Mouse (Mus musculus): ENCODE measurements around the gene Kcnj15. TPM values are rescaled to one million over a fixed set of nuclear protein-coding genes. Genes with fewer than 3 reads are reported as not detected.

The Kcnj15 gene
- polyA plus RNA-seq, 1 experiment from 2014 or later = 4.6 TPM

GRCm38 (mm10) chr16:95267481-95268183, 10.3 kb downstream of the Kcnj15 start:
- no peak overlapping the region for H3K9ac ChIP-seq (replicated peaks; ENCODE audit: low read length)
- H3K9me3 ChIP-seq (ENCODE audit: low read length) = no peaks in the 10 kb centered on the region
- 31% methylated on average over 11 of the region's 11 CpGs for WGBS
- no peak overlapping the region for H3K4me3 ChIP-seq (ENCODE audit: low read length)
- H3K4me2 ChIP-seq (replicated peaks; ENCODE audit: low read depth, low read length) = no peak overlapping the region
- no peaks in the 10 kb centered on the region for H3K27me3 ChIP-seq (ENCODE audit: insufficient read depth, low read length)
- no peak for ATAC-seq (ENCODE audit: low FRiP score, low TSS enrichment)
- H3K4me1 ChIP-seq (ENCODE audit: insufficient read depth, low read length) = no peaks in the 10 kb centered on the region
- H3K36me3 ChIP-seq (ENCODE audit: insufficient read depth, low read length) = no peaks in the 10 kb centered on the region
- no peak overlapping the region for H3K27ac ChIP-seq (ENCODE audit: low read length)

GRCm38 (mm10) chr16:95269610-95270009, 12.3 kb downstream of the Kcnj15 start:
- Histone ChIP-seq H3K4me3 (ENCODE audit: low read length) (no peak overlapping the region), H3K27me3 (ENCODE audit: insufficient read depth, low read length) (no peaks in the 10 kb centered on the region), H3K9ac (replicated peaks; ENCODE audit: low read length) (no peak overlapping the region), H3K4me2 (replicated peaks; ENCODE audit: low read depth, low read length) (no peak overlapping the region), H3K4me1 (ENCODE audit: insufficient read depth, low read length) (no peaks in the 10 kb centered on the region), H3K36me3 (ENCODE audit: insufficient read depth, low read length) (no peaks in the 10 kb centered on the region), H3K9me3 (ENCODE audit: low read length) (no peaks in the 10 kb centered on the region), H3K27ac (ENCODE audit: low read length) (no peak overlapping the region)
- ATAC-seq (ENCODE audit: low FRiP score, low TSS enrichment) = no peak
- 77% methylated on average over 6 of the region's 6 CpGs for WGBS

GRCm38 (mm10) chr16:95273101-95273500, 15.7 kb downstream of the Kcnj15 start:
- no peak for ATAC-seq (ENCODE audit: low FRiP score, low TSS enrichment)
- Histone ChIP-seq H3K27ac (ENCODE audit: low read length) (no peak overlapping the region), H3K4me3 (ENCODE audit: low read length) (no peak overlapping the region), H3K9me3 (ENCODE audit: low read length) (no peaks in the 10 kb centered on the region), H3K4me2 (replicated peaks; ENCODE audit: low read depth, low read length) (no peak overlapping the region), H3K9ac (replicated peaks; ENCODE audit: low read length) (no peak overlapping the region), H3K27me3 (ENCODE audit: insufficient read depth, low read length) (no peaks in the 10 kb centered on the region), H3K4me1 (ENCODE audit: insufficient read depth, low read length) (no peaks in the 10 kb centered on the region), H3K36me3 (ENCODE audit: insufficient read depth, low read length) (no peaks in the 10 kb centered on the region)
- 80% methylated on average over 2 of the region's 2 CpGs for WGBS

GRCm38 (mm10) chr16:95275713-95276502, 18.6 kb downstream of the Kcnj15 start:
- no peak for ATAC-seq (ENCODE audit: low FRiP score, low TSS enrichment)
- 84% methylated on average over 10 of the region's 10 CpGs for WGBS
- Histone ChIP-seq H3K27ac (ENCODE audit: low read length) (no peak overlapping the region), H3K4me2 (replicated peaks; ENCODE audit: low read depth, low read length) (no peak overlapping the region), H3K4me1 (ENCODE audit: insufficient read depth, low read length) (no peaks in the 10 kb centered on the region), H3K4me3 (ENCODE audit: low read length) (no peak overlapping the region), H3K9ac (replicated peaks; ENCODE audit: low read length) (no peak overlapping the region), H3K27me3 (ENCODE audit: insufficient read depth, low read length) (no peaks in the 10 kb centered on the region), H3K9me3 (ENCODE audit: low read length) (no peaks in the 10 kb centered on the region), H3K36me3 (ENCODE audit: insufficient read depth, low read length) (no peaks in the 10 kb centered on the region)

GRCm38 (mm10) chr16:95279015-95279414, 21.7 kb downstream of the Kcnj15 start:
- H3K27me3 ChIP-seq (ENCODE audit: insufficient read depth, low read length) = no peaks in the 10 kb centered on the region
- no peaks in the 10 kb centered on the region for H3K4me1 ChIP-seq (ENCODE audit: insufficient read depth, low read length)
- H3K4me3 ChIP-seq (ENCODE audit: low read length) = no peak overlapping the region
- ATAC-seq (ENCODE audit: low FRiP score, low TSS enrichment) = no peak
- H3K27ac ChIP-seq (ENCODE audit: low read length) = no peak overlapping the region
- no peak overlapping the region for H3K4me2 ChIP-seq (replicated peaks; ENCODE audit: low read depth, low read length)
- 67% methylated on average over 3 of the region's 3 CpGs for WGBS
- no peaks in the 10 kb centered on the region for H3K9me3 ChIP-seq (ENCODE audit: low read length)
- no peaks in the 10 kb centered on the region for H3K36me3 ChIP-seq (ENCODE audit: insufficient read depth, low read length)
- H3K9ac ChIP-seq (replicated peaks; ENCODE audit: low read length) = no peak overlapping the region

- no peaks in the 10 kb centered on the region for H3K36me3 ChIP-seq (ENCODE audit: insufficient read depth, low read length)
Measured at GRCm38 (mm10) chr16:95280338-95280737, 23.0 kb downstream of the Kcnj15 start.

GRCm38 (mm10) chr16:95283369-95283768, 26.0 kb downstream of the Kcnj15 start:
- Histone ChIP-seq H3K9ac (replicated peaks; ENCODE audit: low read length) (no peak overlapping the region), H3K27ac (ENCODE audit: low read length) (no peak overlapping the region), H3K4me3 (ENCODE audit: low read length) (no peak overlapping the region), H3K4me1 (ENCODE audit: insufficient read depth, low read length) (no peaks in the 10 kb centered on the region), H3K4me2 (replicated peaks; ENCODE audit: low read depth, low read length) (no peak overlapping the region), H3K36me3 (ENCODE audit: insufficient read depth, low read length) (no peaks in the 10 kb centered on the region), H3K9me3 (ENCODE audit: low read length) (no peaks in the 10 kb centered on the region), H3K27me3 (ENCODE audit: insufficient read depth, low read length) (no peaks in the 10 kb centered on the region)
- WGBS = 90% methylated on average over 10 of the region's 10 CpGs
- ATAC-seq (ENCODE audit: low FRiP score, low TSS enrichment) = no peak

More at GRCm38 (mm10) chr16:95280338-95280737, 23.0 kb downstream of the Kcnj15 start:
- Histone ChIP-seq H3K9me3 (ENCODE audit: low read length) (no peaks in the 10 kb centered on the region), H3K4me3 (ENCODE audit: low read length) (no peak overlapping the region), H3K9ac (replicated peaks; ENCODE audit: low read length) (no peak overlapping the region), H3K4me2 (replicated peaks; ENCODE audit: low read depth, low read length) (no peak overlapping the region), H3K4me1 (ENCODE audit: insufficient read depth, low read length) (no peaks in the 10 kb centered on the region), H3K27ac (ENCODE audit: low read length) (no peak overlapping the region), H3K27me3 (ENCODE audit: insufficient read depth, low read length) (no peaks in the 10 kb centered on the region)
- ATAC-seq (ENCODE audit: low FRiP score, low TSS enrichment) = no peak
- WGBS = 94% methylated on average over 3 of the region's 3 CpGs

GRCm38 (mm10) chr16:95284085-95284727, 26.8 kb downstream of the Kcnj15 start:
- Histone ChIP-seq H3K4me3 (ENCODE audit: low read length) (no peak overlapping the region), H3K4me2 (replicated peaks; ENCODE audit: low read depth, low read length) (no peak overlapping the region), H3K9ac (replicated peaks; ENCODE audit: low read length) (no peak overlapping the region), H3K9me3 (ENCODE audit: low read length) (no peaks in the 10 kb centered on the region), H3K27me3 (ENCODE audit: insufficient read depth, low read length) (no peaks in the 10 kb centered on the region), H3K36me3 (ENCODE audit: insufficient read depth, low read length) (no peaks in the 10 kb centered on the region), H3K27ac (ENCODE audit: low read length) (no peak overlapping the region), H3K4me1 (ENCODE audit: insufficient read depth, low read length) (no peaks in the 10 kb centered on the region)
- ATAC-seq (ENCODE audit: low FRiP score, low TSS enrichment) = no peak
- 72% methylated on average over 12 of the region's 12 CpGs for WGBS

- peaks cover 3% of the 10 kb centered on the region; the same call in 1 of the 2 replicates for H3K4me1 ChIP-seq (ENCODE audit: insufficient read depth, low read length)
- 79% methylated on average over 4 of the region's 4 CpGs for WGBS
- H3K9me3 ChIP-seq (ENCODE audit: low read length) = no peaks in the 10 kb centered on the region
- no peak overlapping the region for H3K4me3 ChIP-seq (ENCODE audit: low read length)
- no peak overlapping the region for H3K9ac ChIP-seq (replicated peaks; ENCODE audit: low read length)
- H3K27me3 ChIP-seq (ENCODE audit: insufficient read depth, low read length) = no peaks in the 10 kb centered on the region
- no peaks in the 10 kb centered on the region for H3K36me3 ChIP-seq (ENCODE audit: insufficient read depth, low read length)
- no peak overlapping the region for H3K4me2 ChIP-seq (replicated peaks; ENCODE audit: low read depth, low read length)
- no peak for ATAC-seq (ENCODE audit: low FRiP score, low TSS enrichment)
- no peak overlapping the region for H3K27ac ChIP-seq (ENCODE audit: low read length)
Measured at GRCm38 (mm10) chr16:95285043-95285442, 27.7 kb downstream of the Kcnj15 start.
